Mouse (Mus musculus) CD4-positive, CD25-positive, alpha-beta regulatory T cell, adult 2 months (primary cell): ENCODE measurements at regions not wholly inside any gene's neighbourhood (a gene's known extent, or its start where the extent isn't known, plus 50 kb on each side); places are given as distances from the start of the nearest gene placed in this dataset.

Experiments
- DNase-seq: peaks from one replicate; pipeline ENCODE4 v3.0.0-alpha.2; 2012; ENCODE audit warnings: low read depth, low spot score

- DNase-seq, result no peak
These were observed 54.4 kb upstream of the Olfm4 start for GRCm38 (mm10) chr14:79929451-79929850.

- DNase-seq, result no peak
These were observed 56.7 kb upstream of the Olfm4 start for GRCm38 (mm10) chr14:79927161-79927560.

GRCm38 (mm10) chr14:79916960-79917848 lies 66.7 kb upstream of the Olfm4 start:
- DNase-seq, result no peak

- no peak for DNase-seq
These were observed 68.9 kb upstream of the Olfm4 start for GRCm38 (mm10) chr14:79914966-79915365.

- no peak for DNase-seq
These were observed 70.6 kb upstream of the Olfm4 start for GRCm38 (mm10) chr14:79913315-79913714.

- peak; percentile 17 for DNase-seq
These were observed 71.3 kb upstream of the Olfm4 start for GRCm38 (mm10) chr14:79912610-79913009.

- no peak for DNase-seq
These were observed 76.1 kb upstream of the Olfm4 start for GRCm38 (mm10) chr14:79907761-79908160.

GRCm38 (mm10) chr14:79905574-79905973 lies 78.3 kb upstream of the Olfm4 start:
- DNase-seq, result no peak

- no peak for DNase-seq
These were observed 81.5 kb upstream of the Olfm4 start for GRCm38 (mm10) chr14:79902355-79902754.

- no peak for DNase-seq
These were observed 85.6 kb upstream of the Olfm4 start for GRCm38 (mm10) chr14:79898240-79898639.

- no peak for DNase-seq
These were observed 90.6 kb upstream of the Olfm4 start for GRCm38 (mm10) chr14:79893241-79893640.

- DNase-seq, result no peak
These were observed 93.2 kb upstream of the Olfm4 start for GRCm38 (mm10) chr14:79890682-79891081.

GRCm38 (mm10) chr14:79890280-79890679 lies 93.6 kb upstream of the Olfm4 start:
- DNase-seq, result no peak

- DNase-seq, result no peak
These were observed 100.4 kb upstream of the Olfm4 start for GRCm38 (mm10) chr14:79883487-79883886.

GRCm38 (mm10) chr14:79881726-79882125 lies 102.2 kb upstream of the Olfm4 start:
- DNase-seq, result no peak

- DNase-seq, result no peak
These were observed 103.7 kb upstream of the Olfm4 start for GRCm38 (mm10) chr14:79880065-79880755.

GRCm38 (mm10) chr14:79879333-79880035 lies 104.4 kb upstream of the Olfm4 start:
- no peak for DNase-seq

GRCm38 (mm10) chr14:79878285-79879019 lies 105.4 kb upstream of the Olfm4 start:
- no peak for DNase-seq

- DNase-seq, result no peak
These were observed 102.0 kb upstream of the Pcdh8 start for GRCm38 (mm10) chr14:79873062-79873461.

- no peak for DNase-seq
These were observed 101.3 kb upstream of the Pcdh8 start for GRCm38 (mm10) chr14:79872430-79872829.

- DNase-seq, result no peak
These were observed 98.2 kb upstream of the Pcdh8 start for GRCm38 (mm10) chr14:79869325-79869724.

- DNase-seq, result no peak
These were observed 85.1 kb upstream of the Pcdh8 start for GRCm38 (mm10) chr14:79856245-79856644.
